Mouse (Mus musculus): ENCODE measurements around the gene Serpinb9d.
"Not testable (repeated sequence)": the region's sequence is repeated elsewhere in the genome, so short reads cannot be mapped to it uniquely, and the experiment has no call there.

The Serpinb9d gene

DNA sequence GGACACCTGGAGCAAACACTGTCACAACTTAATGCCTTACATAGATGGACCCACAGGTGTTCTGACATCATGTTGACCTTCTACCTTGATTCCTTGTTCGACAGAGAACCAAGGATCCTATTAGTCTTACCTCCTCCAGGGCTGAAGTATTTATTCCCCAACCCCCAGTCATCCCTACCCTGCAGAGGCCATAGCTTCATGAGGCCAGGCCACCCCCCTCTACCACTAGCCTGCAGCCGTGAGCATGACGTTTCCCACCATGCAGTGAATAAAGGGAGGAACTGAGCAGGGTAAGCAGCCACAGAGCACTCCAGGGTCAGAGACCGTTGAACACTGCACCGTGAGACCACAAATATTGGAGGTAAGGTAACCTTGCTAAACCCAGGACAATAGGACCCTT, at the start of gene Serpinb9d:
TSS of gene Serpinb9d (plus strand) at position 301 of the 400 bp plus-strand sequence.
- no peak for DNase-seq (ENCODE audit: low spot score)

DNA sequence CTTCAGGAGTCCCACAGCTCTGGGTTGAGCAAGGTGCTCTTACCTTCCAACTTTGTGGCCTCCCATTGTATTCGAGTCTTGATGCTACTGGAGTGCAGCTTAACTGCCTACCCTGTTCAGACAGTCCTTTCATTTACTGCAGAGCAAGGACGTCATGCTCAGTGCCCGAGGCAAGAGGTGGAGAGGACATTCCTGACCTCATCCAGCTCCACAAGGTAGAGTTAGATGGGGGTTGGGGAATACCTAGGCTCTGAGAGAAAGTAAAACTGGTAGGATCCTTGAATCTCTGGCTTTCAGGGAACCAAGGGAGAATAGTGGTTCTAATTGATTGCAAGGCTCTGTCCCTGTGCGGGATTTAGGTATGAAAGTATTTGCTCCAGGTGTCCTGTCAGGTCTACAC, 33.1 kb upstream of the Serpinb9d start, which contains the start of gene Serpinb9c:
TSS of gene Serpinb9c (minus strand) at position 101 of the 400 bp plus-strand sequence.
- DNase-seq (ENCODE audit: low spot score) = no peak

DNA sequence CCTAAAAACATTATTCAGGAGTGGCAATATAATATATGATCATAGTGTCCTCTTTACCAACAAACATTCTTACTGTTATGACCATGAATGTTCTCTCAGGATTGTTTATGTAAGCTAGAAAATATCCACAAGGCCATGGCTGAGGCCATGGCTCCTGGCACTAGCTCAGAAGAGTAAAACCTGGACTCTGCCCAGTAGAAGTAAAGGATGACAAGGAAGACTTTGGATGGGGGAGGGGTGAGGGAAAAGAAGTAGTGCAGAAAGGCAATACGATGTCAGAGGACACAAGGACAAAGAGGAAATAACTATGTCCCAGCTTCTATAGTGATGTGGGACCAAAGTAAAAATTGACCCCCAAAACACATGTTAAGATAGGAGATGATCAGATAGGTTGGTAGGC, 2.3 kb upstream of the Serpinb9d start:
- not testable (repeated sequence) for DNase-seq (ENCODE audit: low spot score)

DNA sequence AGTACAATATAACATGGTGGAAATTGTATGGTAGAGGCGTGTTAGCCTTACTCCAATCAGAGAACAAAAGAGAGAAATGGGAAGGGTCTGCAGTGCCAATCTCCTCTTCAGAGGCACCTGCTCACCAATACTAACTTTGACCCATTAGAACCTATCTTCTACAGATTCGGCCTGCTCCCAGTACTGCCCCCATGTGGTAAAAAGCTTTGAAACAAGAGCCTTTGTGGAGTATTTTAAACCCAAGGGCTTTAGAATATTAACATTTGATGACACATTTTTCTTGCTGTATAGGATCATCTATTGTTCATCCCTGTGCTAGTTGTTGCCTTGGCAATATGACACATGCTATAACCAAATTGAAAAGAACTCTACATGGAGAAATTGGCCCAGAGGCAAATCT, 7.0 kb downstream of the Serpinb9d start:
- DNase-seq (ENCODE audit: low spot score) = no peak

DNA sequence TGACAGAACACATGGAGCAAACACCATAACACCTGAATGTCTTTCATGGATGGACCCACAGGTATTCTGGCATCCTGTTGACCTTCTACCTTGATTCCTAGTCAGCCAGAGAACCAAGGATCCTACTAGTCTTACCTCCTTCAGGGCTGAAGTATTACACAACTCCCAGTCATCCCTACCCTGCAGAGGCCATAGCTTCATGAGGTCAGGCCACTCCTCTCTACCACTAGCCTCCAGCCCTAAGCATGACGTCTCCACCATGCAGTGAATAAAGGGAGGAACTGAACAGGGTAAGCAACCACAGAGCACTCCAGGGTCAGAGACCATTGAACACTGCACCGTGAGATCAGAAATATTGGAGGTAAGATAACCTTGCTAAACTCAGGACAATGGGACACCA, 56.6 kb downstream of the Serpinb9d start, which contains the start of gene Serpinb9e:
TSS of gene Serpinb9e (plus strand) at position 301 of the 400 bp plus-strand sequence.
- not testable (repeated sequence) for DNase-seq (ENCODE audit: low spot score)
